Comparison of ENCODE assay signal across 8 mouse cellular contexts in the genomic region with DNA sequence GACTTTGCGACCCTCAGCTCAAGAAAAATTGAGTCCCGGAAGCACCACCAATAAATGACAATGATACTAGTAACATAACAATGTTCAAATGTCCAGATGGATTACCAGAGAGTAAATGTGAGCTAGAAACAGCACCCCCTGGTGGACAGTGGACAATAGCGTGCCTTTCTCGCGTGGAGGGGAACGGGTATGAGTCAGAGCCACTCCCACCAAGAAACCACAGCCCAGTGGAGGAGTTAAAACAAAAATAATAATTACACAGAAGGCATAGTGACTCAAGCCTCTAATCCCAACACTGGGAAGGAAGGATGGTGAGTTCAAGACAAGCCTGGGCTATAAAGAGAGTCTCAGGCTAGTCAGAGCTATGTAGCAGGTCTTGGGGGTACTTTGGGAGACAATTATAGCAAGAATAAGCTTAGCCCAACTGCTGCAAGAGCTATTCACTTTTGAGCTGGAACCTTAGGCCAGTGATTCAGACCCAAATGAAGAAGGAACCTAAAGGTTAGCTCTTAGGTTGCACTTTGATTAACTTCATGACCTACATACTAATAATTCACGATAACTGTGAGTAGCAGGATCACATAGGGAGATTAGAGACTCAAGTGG. TPM values are rescaled to one million over a fixed set of nuclear protein-coding genes. Genes with fewer than 3 reads are reported as not detected.
A peak's percentile ranks its signal among the peaks of the same experiment; 100 is the strongest.
DNase-seq lines count a peak whose midpoint lies in the region; ATAC-seq and TF ChIP-seq lines count a peak whose summit lies in the region.

A gene (plus strand): TSS at position 272 of the 606 bp plus-strand sequence.

- peaks cover 4% of the 10 kb centered on the region for H3K36me3 ChIP-seq in forebrain, embryonic 10.5 days (replicated peaks)
- 0 out of 2 replicates have a peak, but pooled peaks cover 5% of the 10 kb centered on the region for H3K36me3 ChIP-seq in heart, embryonic 14.5 days (ENCODE audit: control insufficient read depth, insufficient read depth, low read length)
- 0 out of 2 replicates have a peak, but pooled peaks cover 3% of the 10 kb centered on the region for H3K36me3 ChIP-seq in liver, embryonic 11.5 days (ENCODE audit: control insufficient read depth, insufficient read depth, low read length)
- no peaks in the 10 kb centered on the region for H3K36me3 ChIP-seq in myocyte (ENCODE audit: control insufficient read depth, insufficient read depth)

- H3K4me2 ChIP-seq in heart, embryonic 14.5 days (ENCODE audit: low read length), result peak within 1 kb of the TSS; percentile 68
- peak within 1 kb of the TSS; percentile 72 for H3K4me2 ChIP-seq in liver, embryonic 11.5 days
- H3K4me2 ChIP-seq in myocyte (ENCODE audit: low read depth), result peak within 1 kb of the TSS; percentile 70

- 18% methylated on average over 7 of the region's 7 CpGs for WGBS in forebrain, embryonic 10.5 days
- WGBS in heart, embryonic 14.5 days, result 24% methylated on average over 7 of the region's 7 CpGs
- 20% methylated on average over 7 of the region's 7 CpGs for WGBS in liver, embryonic 11.5 days

- H3K4me3 ChIP-seq in brown adipose tissue, adult 24 weeks (ENCODE audit: insufficient read depth, low read depth, low read length), result peak within 1 kb of the TSS; percentile 76
- peak within 1 kb of the TSS; percentile 63 for H3K4me3 ChIP-seq in forebrain, embryonic 10.5 days
- peak within 1 kb of the TSS; percentile 52 to 86 for H3K4me3 ChIP-seq in heart, embryonic 14.5 days (ENCODE audit: control insufficient read depth in 1 of 2, insufficient read depth in 1 of 2, low read depth in 1 of 2, low read length in 2 of 2)
- H3K4me3 ChIP-seq in liver, embryonic 11.5 days (ENCODE audit: low read depth, low read length), result peak within 1 kb of the TSS; percentile 63
- H3K4me3 ChIP-seq in myocyte, result peak within 1 kb of the TSS; percentile 28

- no peaks in the 10 kb centered on the region for H3K79me2 ChIP-seq in myocyte (ENCODE audit: control insufficient read depth, insufficient read depth)

- H3K27ac ChIP-seq in brown adipose tissue, adult 24 weeks (replicated peaks; ENCODE audit: low read depth, low read length), result peak within 1 kb of the TSS; percentile 94
- H3K27ac ChIP-seq in forebrain, embryonic 10.5 days, result peak within 1 kb of the TSS; percentile 91
- peak within 1 kb of the TSS; percentile 81 to 93 for H3K27ac ChIP-seq in heart, embryonic 14.5 days (replicated peaks in 1 of 2; ENCODE audit: control insufficient read depth in 1 of 2, insufficient read depth in 1 of 2, low read depth in 2 of 2, low read length in 2 of 2)
- H3K27ac ChIP-seq in liver, embryonic 11.5 days (ENCODE audit: low read depth, low read length), result peak within 1 kb of the TSS; percentile 64

- peak within 1 kb of the TSS; percentile 71 for H3K9ac ChIP-seq in heart, embryonic 14.5 days (ENCODE audit: low read length)
- peak within 1 kb of the TSS; percentile 67 for H3K9ac ChIP-seq in liver, embryonic 11.5 days (ENCODE audit: low read depth, low read length)

- peaks cover 34% of the 10 kb centered on the region for H3K27me3 ChIP-seq in forebrain, embryonic 10.5 days (ENCODE audit: poor library complexity, severe bottlenecking)
- H3K27me3 ChIP-seq in heart, embryonic 14.5 days (ENCODE audit: control insufficient read depth, insufficient read depth, low read length), result no peaks in the 10 kb centered on the region
- H3K27me3 ChIP-seq in liver, embryonic 11.5 days (replicated peaks; ENCODE audit: control insufficient read depth, insufficient read depth, low read length), result peaks cover 12% of the 10 kb centered on the region
- no peaks in the 10 kb centered on the region for H3K27me3 ChIP-seq in myocyte (ENCODE audit: control insufficient read depth, insufficient read depth, insufficient read length)

- H3K9me3 ChIP-seq in forebrain, embryonic 10.5 days, result no peaks in the 10 kb centered on the region
- no peaks in the 10 kb centered on the region for H3K9me3 ChIP-seq in heart, embryonic 14.5 days (ENCODE audit: control insufficient read depth, low read length)
- no peaks in the 10 kb centered on the region for H3K9me3 ChIP-seq in liver, embryonic 11.5 days (ENCODE audit: control insufficient read depth, low read length)

- no peak within 1 kb of the TSS for H3ac ChIP-seq in myocyte (ENCODE audit: control insufficient read depth, insufficient read length)

- no peak for TF ChIP-seq POLR2A in myocyte (IDR thresholded peaks at IDR 0.05; ENCODE audit: insufficient read length, low read depth)

- ATAC-seq in CD4-positive, CD25-positive, alpha-beta regulatory T cell, adult 4 months, result peak; percentile 58
- ATAC-seq in heart, embryonic 14.5 days (ENCODE audit: insufficient number of reproducible peaks, insufficient read depth, low FRiP score, low read depth), result no peak
- ATAC-seq in liver, embryonic 11.5 days (replicated peaks; ENCODE audit: low FRiP score), result no peak

- H3K4me1 ChIP-seq in brown adipose tissue, adult 24 weeks (ENCODE audit: control insufficient read depth, insufficient read depth, insufficient read length, low read length), result peaks cover 2% of the 10 kb centered on the region
- peaks cover 30% of the 10 kb centered on the region for H3K4me1 ChIP-seq in forebrain, embryonic 10.5 days
- peaks cover 12 to 25% of the 10 kb centered on the region in 2 experiments for H3K4me1 ChIP-seq in heart, embryonic 14.5 days (ENCODE audit: control insufficient read depth in 2 of 2, insufficient read depth in 2 of 2, low read length in 2 of 2)
- peaks cover 15% of the 10 kb centered on the region for H3K4me1 ChIP-seq in liver, embryonic 11.5 days (replicated peaks; ENCODE audit: control insufficient read depth, insufficient read depth, low read length)

- DNase-seq in forebrain, embryonic 10.5 days (ENCODE audit: extremely low spot score, low spot score), result peak; percentile 81
- peak; percentile 87 for DNase-seq in kidney, postnatal 10 days
- peak; percentile 63 for DNase-seq in liver, embryonic 11.5 days (ENCODE audit: low spot score)
- peak; percentile 81 to 95 for DNase-seq in spleen, postnatal 4 days (ENCODE audit: low spot score in 2 of 2)

TF ChIP-seq in myocyte, 11 proteins besides CTCF, POLR2A, EP300 and RAD21:
- TF ChIP-seq USF1 (IDR thresholded peaks at IDR 0.05; ENCODE audit: low read depth), result no peak
- no peak for TF ChIP-seq TCF3 (IDR thresholded peaks at IDR 0.05; ENCODE audit: insufficient read length, low read depth)
- TF ChIP-seq REST (IDR thresholded peaks at IDR 0.05; ENCODE audit: insufficient read depth, insufficient read length), result no peak
- no peak for TF ChIP-seq MAX (IDR thresholded peaks at IDR 0.05; ENCODE audit: low read depth)
- TF ChIP-seq TCF12 (IDR thresholded peaks at IDR 0.05; ENCODE audit: insufficient read depth, poor library complexity, severe bottlenecking), result no peak
- no peak for TF ChIP-seq MYOD1 (IDR thresholded peaks at IDR 0.05; ENCODE audit: control insufficient read depth in 1 of 3, insufficient read length in 2 of 3, low read depth in 2 of 3)
- TF ChIP-seq MYOG (IDR thresholded peaks at IDR 0.05; ENCODE audit: control insufficient read depth in 1 of 3, insufficient read depth in 1 of 3, insufficient read length in 2 of 3, low read depth in 2 of 3), result no peak
- TF ChIP-seq SRF (IDR thresholded peaks at IDR 0.05; ENCODE audit: control insufficient read depth, insufficient read length, low read depth), result no peak
- TF ChIP-seq E2F4 (IDR thresholded peaks at IDR 0.05; ENCODE audit: insufficient read depth), result no peak
- TF ChIP-seq POLR2AphosphoS2 (IDR thresholded peaks at IDR 0.05; ENCODE audit: insufficient read length, low read depth), result no peak

RNA-seq across cellular contexts. Expression of the gene that starts here (rescaled TPM):
- polyA plus RNA-seq in CD4-positive, CD25-positive, alpha-beta regulatory T cell, adult 4 months (2017; shearing (Covaris generic)), result 10 to 100 TPM; 16.1 to 44.6 TPM
- polyA plus RNA-seq in brown adipose tissue, adult 24 weeks (2012; ENCODE audit: insufficient read depth, insufficient read length, missing spikeins), result 107 and 122 TPM in 2 replicates
- 57.1 and 61.8 TPM in 2 replicates for polyA plus RNA-seq in forebrain, embryonic 10.5 days (2016; fragmentation: Nextera tagmentation; extraction: Ambion mirVana)
- 52.7 and 56.1 TPM in 2 replicates for polyA plus RNA-seq in heart, embryonic 14.5 days (2014; fragmentation: Nextera tagmentation; extraction: Ambion mirVana)
- 54.6 and 55.2 TPM in 2 replicates for polyA plus RNA-seq in liver, embryonic 11.5 days (2014; fragmentation: Nextera tagmentation; extraction: Ambion mirVana)
- polyA plus RNA-seq in myocyte (2012; fragmentation: generic; extraction: Trizol), result 37.7 TPM
